Mouse (Mus musculus) CH12.LX (cell line): Measurements from ENCODE around the gene Slc15a1. TPM values are rescaled to one million over a fixed set of nuclear protein-coding genes. Genes with fewer than 3 reads are reported as not detected.

ENCODE experiments used
- DNase-seq: peaks from one replicate; pipeline ENCODE4 v3.0.0-alpha.2; 2013; ENCODE audit errors: extremely low read depth
- H3K27ac ChIP-seq: 2 replicates; pipeline ENCODE4 v1.5.1; 2012; ENCODE audit warnings: low read depth, mild to moderate bottlenecking, control low read depth, moderate library complexity; ENCODE audit not compliant: insufficient read depth
- H3K27me3 ChIP-seq: replicated peaks from 2 replicates; pipeline ENCODE3; 2012; ENCODE audit warnings: inconsistent platforms
- H3K36me3 ChIP-seq, 2 experiments: replicated peaks in 1 of 2; 2 replicates each; pipeline versions ENCODE3 to v1.6.1; 2012; ENCODE audit warnings: inconsistent platforms in 1 of 2, low read length in 1 of 2, mild to moderate bottlenecking in 1 of 2, mixed read lengths in 1 of 2, moderate library complexity in 1 of 2; ENCODE audit not compliant: control insufficient read depth in 1 of 2, insufficient read depth in 1 of 2
- H3K4me1 ChIP-seq, 2 experiments: 2 replicates each; pipeline ENCODE4 v1.6.1; 2012; ENCODE audit warnings: inconsistent platforms in 1 of 2, moderate library complexity in 1 of 2; ENCODE audit not compliant: insufficient read depth in 2 of 2, control insufficient read depth in 1 of 2
- H3K4me2 ChIP-seq: 2 replicates; pipeline ENCODE4 v1.6.1; 2012; ENCODE audit warnings: low read depth, mild to moderate bottlenecking, control low read depth; ENCODE audit not compliant: poor library complexity, insufficient read depth, severe bottlenecking
- H3K4me3 ChIP-seq, 3 experiments: fragments of 150-350 bp in 1 of 3; sonication (generic) in 1 of 3; replicated peaks in 1 of 3; 2 replicates each; pipeline versions ENCODE3 to v1.5.1; 2011 to 2012; ENCODE audit warnings: low read depth in 2 of 3, low read length in 2 of 3, mild to moderate bottlenecking in 2 of 3, moderate library complexity in 2 of 3, control low read depth in 1 of 3, improper control_type of control experiment in 1 of 3, inconsistent platforms in 1 of 3, mixed read lengths in 1 of 3; ENCODE audit not compliant: poor library complexity in 1 of 3
- H3K79me2 ChIP-seq: replicated peaks from 2 replicates; pipeline ENCODE4 v1.6.1; 2012; ENCODE audit warnings: mild to moderate bottlenecking, moderate library complexity; ENCODE audit not compliant: control insufficient read depth, poor library complexity, insufficient read depth, severe bottlenecking; ENCODE audit errors: extremely low read depth
- H3K9ac ChIP-seq: 2 replicates; pipeline ENCODE4 v1.6.1; 2012; ENCODE audit warnings: low read depth, mild to moderate bottlenecking, control low read depth, moderate library complexity; ENCODE audit not compliant: insufficient read depth
- H3K9me3 ChIP-seq: replicated peaks from 2 replicates; pipeline ENCODE3; 2012; ENCODE audit warnings: low read length, inconsistent platforms, mixed read lengths
- BHLHE40 ChIP-seq: IDR thresholded peaks from 2 replicates; pipeline ENCODE4 v1.6.1; 2011; ENCODE audit warnings: mild to moderate bottlenecking, low read depth, low read length, improper control_type of control experiment
- CHD1 ChIP-seq: IDR thresholded peaks from 2 replicates; pipeline ENCODE4 v1.6.1; 2012; ENCODE audit warnings: low read depth, low read length, improper control_type of control experiment, inconsistent platforms
- CHD2 ChIP-seq: IDR thresholded peaks from 2 replicates; pipeline ENCODE4 v1.6.1; 2011; ENCODE audit warnings: low read length, improper control_type of control experiment
- CTCF ChIP-seq, 2 experiments: IDR thresholded peaks in 1 of 2; conservative IDR thresholded peaks in 1 of 2; 2 replicates each; pipeline ENCODE4 v1.5.1; 2011 to 2012; ENCODE audit warnings: low read depth in 2 of 2, low read length in 2 of 2, improper control_type of control experiment in 1 of 2, inconsistent platforms in 1 of 2, mild to moderate bottlenecking in 1 of 2, moderate library complexity in 1 of 2
- ELF1 ChIP-seq: IDR thresholded peaks from 2 replicates; pipeline ENCODE4 v1.6.1; 2014; ENCODE audit warnings: low read depth, mild to moderate bottlenecking, inconsistent platforms, low read length, improper control_type of control experiment
- EP300 ChIP-seq: IDR thresholded peaks from 2 replicates; pipeline ENCODE4 v1.6.1; 2011; ENCODE audit warnings: low read length, improper control_type of control experiment
- ETS1 ChIP-seq: conservative IDR thresholded peaks from 2 replicates; pipeline ENCODE4 v1.6.1; 2012; ENCODE audit warnings: low read depth, mild to moderate bottlenecking, inconsistent platforms, low read length, improper control_type of control experiment, moderate library complexity
- HCFC1 ChIP-seq: IDR thresholded peaks from 2 replicates; pipeline ENCODE4 v1.6.1; 2012; ENCODE audit warnings: low read depth, mild to moderate bottlenecking, inconsistent platforms, low read length, improper control_type of control experiment
- JUN ChIP-seq: IDR thresholded peaks from 2 replicates; pipeline ENCODE4 v1.6.1; 2011; ENCODE audit warnings: low read depth, mild to moderate bottlenecking, low read length, improper control_type of control experiment, moderate library complexity; ENCODE audit not compliant: insufficient read depth
- MAFK ChIP-seq: IDR thresholded peaks from 2 replicates; pipeline ENCODE4 v1.6.1; 2011; ENCODE audit warnings: low read length, improper control_type of control experiment; ENCODE audit not compliant: insufficient replicate concordance
- MAZ ChIP-seq: IDR thresholded peaks from 2 replicates; pipeline ENCODE4 v1.6.1; 2012; ENCODE audit warnings: low read depth, mild to moderate bottlenecking, inconsistent platforms, low read length, improper control_type of control experiment, moderate library complexity
- MYC ChIP-seq: IDR thresholded peaks from 2 replicates; pipeline ENCODE4 v1.6.1; 2011; ENCODE audit warnings: low read depth, mild to moderate bottlenecking, improper control_type of control experiment, low read length
- NELFE ChIP-seq: IDR thresholded peaks from 2 replicates; pipeline ENCODE4 v1.6.1; 2011; ENCODE audit warnings: low read depth, low read length, improper control_type of control experiment
- NRF1 ChIP-seq: IDR thresholded peaks from 2 replicates; pipeline ENCODE4 v1.6.1; 2014; ENCODE audit warnings: low read depth, mild to moderate bottlenecking, inconsistent platforms, low read length, improper control_type of control experiment, moderate library complexity
- PAX5 ChIP-seq: IDR thresholded peaks from 2 replicates; pipeline ENCODE4 v1.6.1; 2012; ENCODE audit warnings: low read length, inconsistent platforms, mixed read lengths
- TBP ChIP-seq: conservative IDR thresholded peaks from 2 replicates; pipeline ENCODE4 v1.6.1; 2011; ENCODE audit warnings: low read depth, low read length, improper control_type of control experiment
- TCF12 ChIP-seq: IDR thresholded peaks from 2 replicates; pipeline ENCODE4 v1.6.1; 2014; ENCODE audit warnings: low read depth, mild to moderate bottlenecking, inconsistent platforms, low read length, improper control_type of control experiment
- ZC3H11A ChIP-seq: IDR thresholded peaks from 2 replicates; pipeline ENCODE4 v1.6.1; 2012; ENCODE audit warnings: low read depth, mild to moderate bottlenecking, inconsistent platforms, low read length, improper control_type of control experiment
- ZKSCAN1 ChIP-seq: IDR thresholded peaks from 2 replicates; pipeline ENCODE4 v1.6.1; 2012; ENCODE audit warnings: low read depth, inconsistent platforms, low read length, improper control_type of control experiment, borderline replicate concordance
- ZMIZ1 ChIP-seq: IDR thresholded peaks from 2 replicates; pipeline ENCODE4 v1.6.1; 2012; ENCODE audit warnings: low read depth, mild to moderate bottlenecking, inconsistent platforms, low read length, improper control_type of control experiment
- dilution Hi-C: fragments of 300-500 bp; cut with MboI; formaldehyde crosslinking; loops from 2 replicates; pipeline ENCODE4 v1.14.3; 2020; ENCODE audit warnings: low sequenced_read_pairs; ENCODE audit not compliant: extremely low pct_unique_long_range_greater_than_20kb, extremely low pct_ligation_motif_present
- in situ Hi-C: fragments of 300-500 bp; cut with MboI; formaldehyde crosslinking; loops from 3 replicates; pipeline ENCODE4 v1.14.3; 2019; ENCODE audit warnings: low sequenced_read_pairs, low pct_ligation_motif_present, low pct_unique_long_range_greater_than_20kb, mixed read lengths
- polyA plus RNA-seq: library from polyadenylated mRNA; unstranded; fragments of >175 nt; gene quantifications from 2 replicates; pipeline ENCODE4 v1.2.1, GENCODE M21; 2012; ENCODE audit warnings: low read depth; ENCODE audit not compliant: insufficient read length
- total RNA-seq, 2 experiments: library from RNA; depleted of rRNA; stranded (reverse); fragments of 300-350 nt in 1 of 2; fragments of >200 nt in 1 of 2; gene quantifications; 2 replicates each; pipeline ENCODE4 v1.2.3; 2012 to 2014

The Slc15a1 gene
- total RNA-seq (2012; rRNA removed): 0.04 and 0.08 TPM in 2 replicates
- total RNA-seq (2014; rRNA removed): 0.09 and 0.19 TPM in 2 replicates
- polyA plus RNA-seq: not detected in 2 replicates

DNA sequence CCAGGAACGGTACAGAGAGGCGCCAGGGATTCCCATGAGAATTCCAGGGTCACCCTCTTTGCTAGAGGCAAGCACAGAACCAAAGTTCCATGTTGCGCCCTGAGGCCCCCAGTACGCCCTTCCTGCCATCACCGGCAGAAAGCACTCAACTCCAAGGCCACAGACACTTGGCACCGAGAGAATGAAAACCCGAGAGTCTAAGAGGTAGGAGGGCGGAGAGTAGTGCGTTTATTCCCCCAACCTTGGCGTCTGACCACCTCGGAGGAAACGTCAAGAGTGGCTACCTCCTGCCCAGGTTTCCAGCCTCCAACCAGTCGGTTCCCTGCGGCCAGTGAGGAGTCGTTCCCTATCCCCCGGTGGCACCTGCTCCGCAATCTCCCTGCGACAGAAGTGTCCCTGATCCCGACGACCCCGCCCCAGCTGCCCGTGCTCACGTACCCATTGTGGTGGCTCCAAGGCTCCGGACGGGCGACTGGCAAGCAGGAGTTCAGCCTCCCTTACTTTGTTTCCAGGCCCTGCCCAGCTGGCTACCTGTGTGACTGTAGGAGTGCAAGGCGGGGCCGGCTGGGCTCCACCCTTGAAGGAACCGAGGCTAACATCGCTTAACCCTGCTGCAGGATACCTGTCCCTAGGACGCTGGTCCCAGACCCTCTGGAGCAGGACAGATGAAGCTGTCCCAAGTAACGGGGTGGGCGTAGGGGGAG lies at the start of gene Slc15a1:
TSS of gene Slc15a1 (minus strand) at position 472 of the 704 bp plus-strand sequence.
- Histone ChIP-seq H3K27ac (no peak within 1 kb of the TSS), H3K27me3 (no peaks in the 10 kb centered on the region), H3K9ac (no peak within 1 kb of the TSS), H3K9me3 (peaks cover 3% of the 10 kb centered on the region), H3K4me1 (peaks cover 0 to 3% of the 10 kb centered on the region in 2 experiments; a peak in 1 of 4 replicates), H3K79me2 (no peaks in the 10 kb centered on the region)
- DNase-seq: no peak
- dilution Hi-C loops: no loop called here
- TF ChIP-seq PAX5 (no peak), HCFC1 (no peak), ZKSCAN1 (no peak), TCF12 (no peak), ELF1 (no peak), NELFE (no peak), NRF1 (no peak), MAFK (no peak), BHLHE40 (no peak), EP300 (no peak), MYC (no peak), CHD1 (no peak), JUN (no peak), CTCF (conservative IDR thresholded peaks at IDR 0.05 in 1 of 2, IDR thresholded peaks at IDR 0.05 in 1 of 2; ENCODE audit: low read depth in 2 of 2, low read length in 2 of 2) (no peak), MAZ (no peak), ETS1 (no peak), ZC3H11A (no peak)
- TF ChIP-seq, all 38 proteins: peak for 0
- in situ Hi-C loops: no loop called here
- no peak within 1 kb of the TSS for H3K4me2 ChIP-seq
- no peaks in the 10 kb centered on the region for H3K36me3 ChIP-seq
- H3K4me3 ChIP-seq: no peak within 1 kb of the TSS

DNA sequence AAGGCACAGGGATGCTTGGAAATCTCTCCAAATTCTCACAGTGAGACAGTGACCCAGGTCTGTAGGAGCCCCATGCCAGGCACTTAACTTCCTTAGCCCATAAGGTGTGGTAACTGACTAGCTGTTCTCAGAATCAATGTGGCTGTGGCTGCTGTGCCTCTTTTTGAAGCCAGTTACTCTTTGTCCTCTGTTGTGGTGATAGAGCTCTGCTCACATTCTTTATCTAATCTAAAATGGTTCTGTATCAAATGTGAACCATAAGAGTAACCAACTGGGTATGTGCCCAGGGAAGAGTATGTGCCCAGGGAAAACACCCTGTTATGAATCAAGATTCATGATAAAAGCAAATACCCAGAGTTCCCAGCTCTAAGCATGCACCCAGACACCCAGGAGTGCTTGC lies 48.7 kb upstream of the Slc15a1 start:
- no peak for DNase-seq
- H3K9me3 ChIP-seq: no peaks in the 10 kb centered on the region
- H3K9ac ChIP-seq: no peak overlapping the region
- H3K36me3 ChIP-seq: peaks cover 17 to 50% of the 10 kb centered on the region in 2 experiments
- H3K79me2 ChIP-seq: no peaks in the 10 kb centered on the region
- no peak overlapping the region for H3K4me2 ChIP-seq
- no peak for TF ChIP-seq EP300
- TF ChIP-seq TBP: no peak
- no peak for TF ChIP-seq CHD2
- no peak for TF ChIP-seq MAFK
- TF ChIP-seq MYC: no peak
- TF ChIP-seq ZMIZ1: no peak
- in situ Hi-C loops (no loop called here), dilution Hi-C loops (no loop called here)
- no peaks in the 10 kb centered on the region; a peak in 1 of 4 replicates for H3K4me1 ChIP-seq
- no peak overlapping the region for H3K4me3 ChIP-seq
- H3K27me3 ChIP-seq: no peaks in the 10 kb centered on the region
- no peak overlapping the region for H3K27ac ChIP-seq
